Mouse (Mus musculus): ENCODE data around the gene Pes1. TPM values are rescaled to one million over a fixed set of nuclear protein-coding genes. Genes with fewer than 3 reads are reported as not detected.

Gene Pes1
- total RNA-seq (2023) = 91.1 to 104 TPM (median 96.9 TPM) in 4 replicates

GRCm38 (mm10) chr11:3963610-3964415 lies at the start of gene Pes1:
Gene Pes1, plus strand, starts transcription at chr11:3963975.

GRCm38 (mm10) chr11:3914109-3914840 lies 49.5 kb upstream of the Pes1 start, which contains the start of gene Slc35e4:
Gene Slc35e4, minus strand, starts transcription at chr11:3914664.

GRCm38 (mm10) chr11:3931511-3932211 lies 32.1 kb upstream of the Pes1 start, which contains the start of gene Tcn2:
Gene Tcn2, minus strand, starts transcription at chr11:3932159.

GRCm38 (mm10) chr11:3976678-3977077 lies 12.9 kb downstream of the Pes1 start, which contains the start of gene 4930556J24Rik:
Gene 4930556J24Rik, minus strand, starts transcription at chr11:3976778.

GRCm38 (mm10) chr11:3983291-3983862 lies 19.6 kb downstream of the Pes1 start, which contains the start of gene Gal3st1:
Gene Gal3st1, plus strand, starts transcription at chr11:3983636.

Other genes starting within 250 kb of the Pes1 start
- 0.17 to 0.19 TPM (median 0.18 TPM) in 3 of 4 replicates, not detected in the other for gene Osbp2, start 100.1 kb upstream of the Pes1 start, total RNA-seq (2023)
- gene 4921536K21Rik, start 68.9 kb upstream of the Pes1 start, total RNA-seq (2023) = 0.88 to 1.8 TPM (median 1.5 TPM) in 4 replicates
- 22.7 to 28.9 TPM (median 24.5 TPM) in 4 replicates for gene Dusp18, start 68.7 kb upstream of the Pes1 start, total RNA-seq (2023)
- gene Slc35e4, start 49.3 kb upstream of the Pes1 start, total RNA-seq (2023) = 6.8 to 10.0 TPM (median 8.6 TPM) in 4 replicates
- 21.4 to 26.4 TPM (median 24.0 TPM) in 4 replicates for gene Tcn2, start 31.8 kb upstream of the Pes1 start, total RNA-seq (2023)
- not detected in 4 replicates for gene 4930556J24Rik, start 12.8 kb downstream of the Pes1 start, total RNA-seq (2023)
- not detected in 4 replicates for gene Gal3st1, start 19.7 kb downstream of the Pes1 start, total RNA-seq (2023)
- gene Sec14l4, start 67.5 kb downstream of the Pes1 start, total RNA-seq (2023) = not detected in 4 replicates
- gene Sec14l3, start 100.9 kb downstream of the Pes1 start, total RNA-seq (2023) = not detected in 4 replicates
- gene Mtfp1, start 131.5 kb downstream of the Pes1 start, total RNA-seq (2023) = 1.1 to 1.9 TPM (median 1.4 TPM) in 4 replicates
- 0.27 to 0.91 TPM in 2 of 4 replicates, not detected in the others for gene Sec14l2, start 159.4 kb downstream of the Pes1 start, total RNA-seq (2023)
- 29.9 to 37.7 TPM (median 30.9 TPM) in 4 replicates for gene Rnf215, start 171.2 kb downstream of the Pes1 start, total RNA-seq (2023)
- 7.9 to 13.5 TPM (median 11.2 TPM) in 4 replicates for gene Ccdc157, start 196.3 kb downstream of the Pes1 start, total RNA-seq (2023)
- gene Sf3a1, start 196.4 kb downstream of the Pes1 start, total RNA-seq (2023) = 54.7 to 70.8 TPM (median 61.7 TPM) in 4 replicates
- 46.9 to 54.4 TPM (median 50.3 TPM) in 4 replicates for gene Tbc1d10a, start 222.8 kb downstream of the Pes1 start, total RNA-seq (2023)